Mouse (Mus musculus): ENCODE data around the gene Helz2.

DNA sequence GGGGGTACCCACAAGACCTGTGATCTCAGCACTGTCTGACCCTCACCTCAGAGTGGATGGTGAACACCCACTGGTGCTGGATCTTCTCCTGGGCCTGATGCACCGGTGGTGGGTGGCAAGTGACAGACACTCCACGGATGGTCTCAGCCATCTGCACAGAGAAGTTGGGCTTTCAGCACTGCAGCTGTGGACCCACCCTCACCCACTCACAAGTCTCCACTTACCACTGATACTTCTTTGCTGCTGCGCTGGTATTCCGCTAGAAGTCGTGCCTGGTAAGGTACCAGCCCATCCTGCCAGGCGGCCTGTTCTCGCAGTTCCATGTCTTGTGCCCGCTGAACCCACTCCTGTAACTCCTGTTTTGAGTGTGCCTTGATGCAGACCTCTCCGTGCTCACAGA, 2.6 kb downstream of the Helz2 start:
- no peak for TF ChIP-seq CTCF (IDR thresholded peaks at IDR 0.05; ENCODE audit: extremely low read depth, insufficient read length, insufficient replicate concordance, low read depth, low read length)
- no peak for TF ChIP-seq POLR2A (IDR thresholded peaks at IDR 0.05; ENCODE audit: low read depth, low read length)
